Mouse (Mus musculus) hindbrain, embryonic 15.5 days (tissue): ENCODE results near the gene Agbl5. TPM values are rescaled to one million over a fixed set of nuclear protein-coding genes. Genes with fewer than 3 reads are reported as not detected.

ENCODE experiments used
- ATAC-seq: fragments of 200-750 bp; cut with Nextera tagmentation; 2 replicates; pipeline ENCODE4 v1.8.0; 2017; ENCODE audit warnings: low read depth, moderate number of reproducible peaks, moderate TSS enrichment; ENCODE audit not compliant: low FRiP score
- H3K27ac ChIP-seq: fragments of 300-500 bp; sonication (generic); replicated peaks from 2 replicates; pipeline ENCODE4 v1.5.1; 2015; ENCODE audit warnings: mild to moderate bottlenecking, inconsistent platforms
- H3K27me3 ChIP-seq: fragments of 300-500 bp; sonication (generic); 2 replicates; pipeline ENCODE4 v1.6.1; 2015; ENCODE audit warnings: control low read depth, inconsistent platforms
- H3K36me3 ChIP-seq: fragments of 300-500 bp; sonication (generic); 2 replicates; pipeline ENCODE4 v1.6.1; 2015; ENCODE audit warnings: control low read depth, inconsistent platforms
- H3K4me1 ChIP-seq: fragments of 300-500 bp; sonication (generic); replicated peaks from 2 replicates; pipeline ENCODE4 v1.6.1; 2015; ENCODE audit warnings: control low read depth, inconsistent platforms
- H3K4me2 ChIP-seq: fragments of 300-500 bp; sonication (generic); 2 replicates; pipeline ENCODE4 v1.6.1; 2015; ENCODE audit warnings: moderate library complexity, mild to moderate bottlenecking, inconsistent platforms
- H3K4me3 ChIP-seq: fragments of 300-500 bp; sonication (generic); 2 replicates; pipeline ENCODE4 v1.5.1; 2015; ENCODE audit warnings: mild to moderate bottlenecking, inconsistent platforms
- H3K9ac ChIP-seq: fragments of 300-500 bp; sonication (generic); 2 replicates; pipeline ENCODE4 v1.6.1; 2015; ENCODE audit warnings: inconsistent platforms
- H3K9me3 ChIP-seq: fragments of 300-500 bp; sonication (generic); 2 replicates; pipeline ENCODE4 v1.6.1; 2016; ENCODE audit warnings: control low read depth, inconsistent platforms
- WGBS: fragments of 180-500 bp; shearing (Covaris S2); methylation state at CpG from one replicate; pipeline ENCODE4 v1.1.7; 2015; 5-methylcytosine and 5-hydroxymethylcytosine counted together
- polyA plus RNA-seq: library from polyadenylated mRNA; unstranded; fragments of >200 nt; fragmentation: Nextera tagmentation; extraction: Ambion mirVana; gene quantifications from 2 replicates; pipeline ENCODE4 v1.2.1, GENCODE M21; 2015

Gene Agbl5
- polyA plus RNA-seq, 1 experiment from 2014 or later, result 25.7 TPM

- H3K9ac ChIP-seq, result no peak overlapping the region
- no peak overlapping the region for H3K27ac ChIP-seq
- no peaks in the 10 kb centered on the region for H3K36me3 ChIP-seq
- WGBS, result 82% methylated on average over 6 of the region's 6 CpGs
- no peaks in the 10 kb centered on the region for H3K27me3 ChIP-seq
- peak overlapping the region; percentile 38 for H3K4me2 ChIP-seq
- H3K4me3 ChIP-seq, result no peak overlapping the region
- no peaks in the 10 kb centered on the region for H3K9me3 ChIP-seq
- no peak for ATAC-seq
- peaks cover 24% of the 10 kb centered on the region for H3K4me1 ChIP-seq
Measured at GRCm38 (mm10) chr5:30914849-30915248, 26.4 kb downstream of the Agbl5 start.

- H3K4me3 ChIP-seq, result no peak overlapping the region
- H3K9ac ChIP-seq, result no peak overlapping the region
- H3K36me3 ChIP-seq, result no peaks in the 10 kb centered on the region
- peak overlapping the region; percentile 38 for H3K4me2 ChIP-seq
- peaks cover 27% of the 10 kb centered on the region for H3K4me1 ChIP-seq
- H3K27me3 ChIP-seq, result no peaks in the 10 kb centered on the region
- H3K27ac ChIP-seq, result 0 out of 2 replicates have a peak overlapping the region, but pooled peaks have one; percentile 23
- ATAC-seq, result peak; percentile 21; the same call in 1 of the 2 replicates
- no peaks in the 10 kb centered on the region for H3K9me3 ChIP-seq
- WGBS, result 72% methylated on average over 9 of the region's 9 CpGs
Measured at GRCm38 (mm10) chr5:30915456-30915855, 27.0 kb downstream of the Agbl5 start.

GRCm38 (mm10) chr5:30915974-30916433 lies 27.5 kb downstream of the Agbl5 start:
- Histone ChIP-seq H3K9me3 (no peaks in the 10 kb centered on the region), H3K4me1 (peaks cover 32% of the 10 kb centered on the region), H3K9ac (no peak overlapping the region), H3K27ac (peak overlapping the region; percentile 57), H3K36me3 (no peaks in the 10 kb centered on the region), H3K4me2 (peak overlapping the region; percentile 38), H3K4me3 (no peak overlapping the region), H3K27me3 (no peaks in the 10 kb centered on the region)
- WGBS, result 3% methylated on average over 7 of the region's 7 CpGs
- ATAC-seq, result peak; percentile 83

GRCm38 (mm10) chr5:30916841-30917240 lies 28.3 kb downstream of the Agbl5 start:
- H3K9ac ChIP-seq, result no peak overlapping the region
- no peaks in the 10 kb centered on the region for H3K9me3 ChIP-seq
- H3K27ac ChIP-seq, result no peak overlapping the region
- no peaks in the 10 kb centered on the region for H3K27me3 ChIP-seq
- no peak for ATAC-seq
- WGBS, result 92% methylated on average over 9 of the region's 9 CpGs
- H3K4me1 ChIP-seq, result peaks cover 38% of the 10 kb centered on the region
- H3K4me2 ChIP-seq, result no peak overlapping the region
- no peak overlapping the region for H3K4me3 ChIP-seq
- no peaks in the 10 kb centered on the region for H3K36me3 ChIP-seq

GRCm38 (mm10) chr5:30917348-30917747 lies 28.9 kb downstream of the Agbl5 start:
- WGBS, result 91% methylated on average over 11 of the region's 11 CpGs
- no peak overlapping the region for H3K27ac ChIP-seq
- no peak overlapping the region for H3K4me3 ChIP-seq
- H3K4me2 ChIP-seq, result no peak overlapping the region
- no peak for ATAC-seq
- no peak overlapping the region for H3K9ac ChIP-seq
- H3K4me1 ChIP-seq, result peaks cover 39% of the 10 kb centered on the region
- no peaks in the 10 kb centered on the region for H3K9me3 ChIP-seq
- H3K36me3 ChIP-seq, result no peaks in the 10 kb centered on the region
- no peaks in the 10 kb centered on the region for H3K27me3 ChIP-seq

- Histone ChIP-seq H3K9ac (no peak overlapping the region), H3K4me3 (no peak overlapping the region), H3K27ac (no peak overlapping the region), H3K27me3 (no peaks in the 10 kb centered on the region), H3K4me2 (no peak overlapping the region), H3K9me3 (no peaks in the 10 kb centered on the region), H3K36me3 (no peaks in the 10 kb centered on the region), H3K4me1 (peaks cover 37% of the 10 kb centered on the region)
- ATAC-seq, result no peak
- WGBS, result 85% methylated on average over 31 of the region's 31 CpGs
Measured at GRCm38 (mm10) chr5:30917891-30918670, 29.6 kb downstream of the Agbl5 start.

GRCm38 (mm10) chr5:30918691-30919090 lies 30.2 kb downstream of the Agbl5 start:
- 84% methylated on average over 8 of the region's 8 CpGs for WGBS
- no peak for ATAC-seq

GRCm38 (mm10) chr5:30919831-30920614 lies 31.5 kb downstream of the Agbl5 start:
- no peaks in the 10 kb centered on the region for H3K36me3 ChIP-seq
- H3K4me1 ChIP-seq, result peaks cover 34% of the 10 kb centered on the region
- H3K9me3 ChIP-seq, result no peaks in the 10 kb centered on the region
- WGBS, result 62% methylated on average over 11 of the region's 11 CpGs
- H3K4me3 ChIP-seq, result no peak overlapping the region
- no peak overlapping the region for H3K9ac ChIP-seq
- H3K4me2 ChIP-seq, result peak overlapping the region; percentile 82; the same call in 1 of the 2 replicates
- no peak; the same call in 1 of the 2 replicates for ATAC-seq
- no peak overlapping the region for H3K27ac ChIP-seq
- H3K27me3 ChIP-seq, result no peaks in the 10 kb centered on the region

More at GRCm38 (mm10) chr5:30918691-30919090, 30.2 kb downstream of the Agbl5 start:
- no peak overlapping the region for H3K4me2 ChIP-seq
- H3K27me3 ChIP-seq, result no peaks in the 10 kb centered on the region
- H3K27ac ChIP-seq, result no peak overlapping the region
- H3K9me3 ChIP-seq, result no peaks in the 10 kb centered on the region
- peaks cover 34% of the 10 kb centered on the region for H3K4me1 ChIP-seq
- H3K36me3 ChIP-seq, result no peaks in the 10 kb centered on the region
- no peak overlapping the region for H3K9ac ChIP-seq
- H3K4me3 ChIP-seq, result no peak overlapping the region

- peak overlapping the region; percentile 82 for H3K4me2 ChIP-seq
Measured at GRCm38 (mm10) chr5:30920621-30921020, 32.1 kb downstream of the Agbl5 start.

GRCm38 (mm10) chr5:30921256-30922033 lies 33.0 kb downstream of the Agbl5 start, which contains the start of gene Khk:
Gene Khk (plus strand): TSS chr5:30921431.
- WGBS, result under 1% methylated on average over 39 of the region's 40 CpGs
- ATAC-seq, result peak; percentile 81
- H3K4me2 ChIP-seq, result peak within 1 kb of the TSS; percentile 82
- H3K9ac ChIP-seq, result peak within 1 kb of the TSS; percentile 42
- H3K36me3 ChIP-seq, result no peaks in the 10 kb centered on the region
- H3K27me3 ChIP-seq, result no peaks in the 10 kb centered on the region
- peak within 1 kb of the TSS; percentile 50 for H3K4me3 ChIP-seq
- H3K4me1 ChIP-seq, result peaks cover 23% of the 10 kb centered on the region
- peak within 1 kb of the TSS; percentile 78 for H3K27ac ChIP-seq
- H3K9me3 ChIP-seq, result no peaks in the 10 kb centered on the region

More at GRCm38 (mm10) chr5:30920621-30921020, 32.1 kb downstream of the Agbl5 start:
- H3K4me3 ChIP-seq, result no peak overlapping the region
- peak; percentile 4; the same call in 1 of the 2 replicates for ATAC-seq
- no peaks in the 10 kb centered on the region for H3K9me3 ChIP-seq
- peaks cover 30% of the 10 kb centered on the region for H3K4me1 ChIP-seq
- no peaks in the 10 kb centered on the region for H3K27me3 ChIP-seq
- H3K27ac ChIP-seq, result no peak overlapping the region
- no peaks in the 10 kb centered on the region for H3K36me3 ChIP-seq
- WGBS, result 66% methylated on average over 19 of the region's 19 CpGs
- H3K9ac ChIP-seq, result no peak overlapping the region

GRCm38 (mm10) chr5:30922581-30923041 lies 34.1 kb downstream of the Agbl5 start:
- Histone ChIP-seq H3K9me3 (no peaks in the 10 kb centered on the region), H3K27ac (no peak overlapping the region), H3K36me3 (no peaks in the 10 kb centered on the region), H3K4me3 (0 out of 2 replicates have a peak overlapping the region, but pooled peaks have one; percentile 50), H3K9ac (no peak overlapping the region), H3K27me3 (no peaks in the 10 kb centered on the region), H3K4me1 (peaks cover 23% of the 10 kb centered on the region), H3K4me2 (peak overlapping the region; percentile 82; the same call in 1 of the 2 replicates)
- WGBS, result 71% methylated on average over 10 of the region's 10 CpGs
- ATAC-seq, result no peak
